Mouse (Mus musculus) urinary bladder, adult 2 months (tissue): ENCODE measurements around the gene Cacna1c. TPM values are rescaled to one million over a fixed set of nuclear protein-coding genes. Genes with fewer than 3 reads are reported as not detected.

Source experiments
- DNase-seq: peaks from one replicate; pipeline ENCODE4 v3.0.0; 2022; ENCODE audit warnings: low spot score
- polyA plus RNA-seq: library from polyadenylated mRNA; depleted of rRNA; stranded (reverse); fragments of >200 nt; gene quantifications from 2 replicates; pipeline ENCODE4 v1.2.3, GENCODE M21; 2012

Cacna1c gene
- polyA plus RNA-seq, 1 experiment: 11.2 TPM

- no peak for DNase-seq
Measured at GRCm38 (mm10) chr6:118963283-118963682, 232.9 kb downstream of the Cacna1c start.

GRCm38 (mm10) chr6:118958529-118958928 lies 237.7 kb downstream of the Cacna1c start:
- no peak for DNase-seq

GRCm38 (mm10) chr6:118956234-118956633 lies 240.0 kb downstream of the Cacna1c start:
- no peak for DNase-seq

GRCm38 (mm10) chr6:118955777-118956176 lies 240.4 kb downstream of the Cacna1c start:
- DNase-seq: no peak

GRCm38 (mm10) chr6:118954988-118955554 lies 241.1 kb downstream of the Cacna1c start:
- no peak for DNase-seq

GRCm38 (mm10) chr6:118952377-118952776 lies 243.8 kb downstream of the Cacna1c start:
- no peak for DNase-seq

GRCm38 (mm10) chr6:118950190-118950589 lies 246.0 kb downstream of the Cacna1c start:
- no peak for DNase-seq

- no peak for DNase-seq
Measured at GRCm38 (mm10) chr6:118947286-118947685, 248.9 kb downstream of the Cacna1c start.

- no peak for DNase-seq
Measured at GRCm38 (mm10) chr6:118946660-118947059, 249.6 kb downstream of the Cacna1c start.

GRCm38 (mm10) chr6:118944093-118944492 lies 252.1 kb downstream of the Cacna1c start:
- DNase-seq: no peak

- no peak for DNase-seq
Measured at GRCm38 (mm10) chr6:118941816-118942215, 254.4 kb downstream of the Cacna1c start.

- no peak for DNase-seq
Measured at GRCm38 (mm10) chr6:118941036-118941435, 255.2 kb downstream of the Cacna1c start.

- no peak for DNase-seq
Measured at GRCm38 (mm10) chr6:118939626-118940025, 256.6 kb downstream of the Cacna1c start.

GRCm38 (mm10) chr6:118938386-118939096 lies 257.7 kb downstream of the Cacna1c start:
- DNase-seq: no peak

GRCm38 (mm10) chr6:118937536-118937935 lies 258.7 kb downstream of the Cacna1c start:
- no peak for DNase-seq

- no peak for DNase-seq
Measured at GRCm38 (mm10) chr6:118935520-118936415, 260.4 kb downstream of the Cacna1c start.

GRCm38 (mm10) chr6:118934243-118934902 lies 261.8 kb downstream of the Cacna1c start:
- DNase-seq: no peak

- DNase-seq: no peak
Measured at GRCm38 (mm10) chr6:118933017-118933594, 263.1 kb downstream of the Cacna1c start.

GRCm38 (mm10) chr6:118932002-118932700 lies 264.1 kb downstream of the Cacna1c start:
- no peak for DNase-seq

GRCm38 (mm10) chr6:118926669-118927068 lies 269.5 kb downstream of the Cacna1c start:
- no peak for DNase-seq

- no peak for DNase-seq
Measured at GRCm38 (mm10) chr6:118924426-118924825, 271.8 kb downstream of the Cacna1c start.
